Mouse (Mus musculus) kidney, postnatal 0 days (tissue): ENCODE measurements around the gene Cux1. TPM values are rescaled to one million over a fixed set of nuclear protein-coding genes. Genes with fewer than 3 reads are reported as not detected.
A peak's percentile ranks its signal among the peaks of the same experiment; 100 is the strongest.

Experiments used
- ATAC-seq: fragments of 200-750 bp; cut with Nextera tagmentation; replicated peaks from 2 replicates; pipeline ENCODE4 v1.8.0; 2017; ENCODE audit warnings: low read depth, moderate number of reproducible peaks, moderate TSS enrichment, moderate library complexity; ENCODE audit not compliant: low FRiP score
- DNase-seq: peaks from one replicate; pipeline ENCODE4 v3.0.0-alpha.2; 2016; ENCODE audit warnings: low spot score
- H3K27ac ChIP-seq: fragments of 300-500 bp; sonication (generic); 2 replicates; pipeline ENCODE4 v1.5.1; 2014; ENCODE audit warnings: mild to moderate bottlenecking
- H3K27me3 ChIP-seq: fragments of 300-500 bp; sonication (generic); 2 replicates; pipeline ENCODE4 v1.6.1; 2014; ENCODE audit warnings: low read length, mixed read lengths; ENCODE audit not compliant: insufficient read depth
- H3K36me3 ChIP-seq: fragments of 300-500 bp; sonication (generic); 2 replicates; pipeline ENCODE4 v1.6.1; 2014; ENCODE audit warnings: low read length, mixed read lengths; ENCODE audit not compliant: insufficient read depth
- H3K4me1 ChIP-seq: fragments of 300-500 bp; sonication (generic); replicated peaks from 2 replicates; pipeline ENCODE4 v1.6.1; 2014; ENCODE audit warnings: antibody characterized with exemption, low read length, mixed read lengths; ENCODE audit not compliant: insufficient read depth
- H3K4me2 ChIP-seq: fragments of 300-500 bp; sonication (generic); 2 replicates; pipeline ENCODE4 v1.6.1; 2014; ENCODE audit warnings: mild to moderate bottlenecking, low read length, moderate library complexity, mixed read lengths
- H3K4me3 ChIP-seq: fragments of 300-500 bp; sonication (generic); replicated peaks from 2 replicates; pipeline ENCODE4 v1.5.1; 2014; ENCODE audit warnings: low read depth, low read length
- H3K9ac ChIP-seq: fragments of 300-500 bp; sonication (generic); 2 replicates; pipeline ENCODE4 v1.6.1; 2014; ENCODE audit warnings: low read depth, low read length
- H3K9me3 ChIP-seq: fragments of 300-500 bp; sonication (generic); replicated peaks from 2 replicates; pipeline ENCODE4 v1.6.1; 2016; ENCODE audit warnings: low read length, inconsistent platforms, mixed read lengths
- CTCF ChIP-seq: IDR thresholded peaks from 2 replicates; pipeline ENCODE4 v1.5.1; 2016; ENCODE audit warnings: antibody characterized with exemption, low read depth, mild to moderate bottlenecking, moderate library complexity
- WGBS: fragments of 180-500 bp; shearing (Covaris S2); extraction: QIAGEN DNeasy Blood & Tissue Kit; methylation state at CpG from one replicate; pipeline ENCODE4 v1.1.7; 2014; 5-methylcytosine and 5-hydroxymethylcytosine counted together
- polyA plus RNA-seq: library from polyadenylated mRNA; unstranded; fragments of >200 nt; fragmentation: Nextera tagmentation; extraction: Ambion mirVana; gene quantifications from 2 replicates; pipeline ENCODE4 v1.2.1, GENCODE M21; 2015

The Cux1 gene
- polyA plus RNA-seq, 1 experiment from 2014 or later, result 73.4 TPM

DNA sequence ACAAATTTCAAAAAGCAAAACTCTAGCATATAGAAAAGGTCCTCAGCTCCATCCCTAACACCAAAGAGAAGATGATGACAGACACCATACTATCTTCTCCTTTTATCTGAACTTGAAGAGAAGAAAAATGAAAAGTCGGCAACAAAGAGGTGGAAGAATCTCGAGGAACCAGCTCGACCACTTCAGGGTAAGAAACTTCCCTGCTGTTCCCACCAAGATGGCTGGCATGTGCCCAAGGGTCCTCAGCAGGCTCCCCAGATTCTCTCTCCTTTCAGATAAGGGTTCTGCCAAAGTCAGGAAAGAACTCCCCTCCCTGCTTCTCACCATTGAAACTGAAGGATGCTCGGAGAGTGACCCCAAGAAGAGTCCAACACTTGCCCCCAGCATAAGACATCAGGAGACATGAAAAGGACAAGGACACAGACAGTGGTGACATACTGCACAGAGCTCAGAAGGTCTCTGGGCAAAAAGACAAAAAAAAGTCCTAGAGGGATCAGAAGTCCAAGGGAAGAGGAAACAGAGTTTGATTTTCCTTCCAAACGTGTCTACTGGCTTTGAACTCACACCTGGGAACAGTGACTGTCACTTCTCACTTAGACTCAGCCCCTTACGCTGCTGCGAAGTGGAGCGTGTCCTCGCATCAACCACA lies 41.3 kb downstream of the Cux1 start:
- H3K9ac ChIP-seq, result no peak overlapping the region
- no peak overlapping the region for H3K4me2 ChIP-seq
- H3K9me3 ChIP-seq, result no peaks in the 10 kb centered on the region
- peaks cover 14% of the 10 kb centered on the region for H3K4me1 ChIP-seq
- no peak for DNase-seq
- no peaks in the 10 kb centered on the region for H3K27me3 ChIP-seq
- no peak overlapping the region for H3K4me3 ChIP-seq
- ATAC-seq, result no peak
- whole genome bisulfite sequencing, result 78% methylated on average over 9 of the region's 9 CpGs
- no peak overlapping the region for H3K27ac ChIP-seq
- no peak for TF ChIP-seq CTCF
- H3K36me3 ChIP-seq, result no peaks in the 10 kb centered on the region

DNA sequence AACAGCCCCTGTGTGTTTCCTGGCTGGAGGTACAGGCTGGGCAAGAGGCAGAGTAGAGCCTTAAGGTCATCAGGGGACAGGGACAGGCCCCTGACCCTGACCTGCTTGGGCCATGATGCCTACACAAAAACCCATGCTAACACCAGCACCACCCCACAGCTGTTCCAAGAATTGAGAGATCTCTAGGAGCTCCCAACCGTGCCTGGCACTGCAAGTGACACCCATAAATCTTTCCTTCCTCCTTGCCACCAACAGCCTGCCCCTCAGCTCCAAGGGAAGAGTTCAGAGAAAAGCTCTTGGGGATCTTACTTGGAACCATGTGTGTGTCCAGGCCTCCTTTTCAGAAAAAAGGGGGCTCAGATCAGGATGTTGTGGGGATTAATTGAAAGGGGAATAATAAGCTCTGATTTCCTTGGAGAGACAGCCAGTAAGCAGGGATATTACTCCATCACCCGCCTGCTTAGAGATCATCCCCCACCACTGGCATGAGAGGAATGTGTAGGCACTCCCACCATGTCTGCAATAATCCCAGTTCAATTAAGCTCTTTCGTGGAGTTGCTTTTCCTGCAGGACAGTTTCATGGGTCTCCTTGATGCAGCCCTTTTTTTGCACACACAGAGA lies 44.3 kb downstream of the Cux1 start:
- H3K36me3 ChIP-seq, result no peaks in the 10 kb centered on the region
- H3K27ac ChIP-seq, result peak overlapping the region; percentile 55; the same call in 1 of the 2 replicates
- no peaks in the 10 kb centered on the region for H3K27me3 ChIP-seq
- no peak for TF ChIP-seq CTCF
- DNase-seq (peak; percentile 77), ATAC-seq (no peak; the same call in 1 of the 2 replicates)
- H3K4me1 ChIP-seq, result peaks cover 12% of the 10 kb centered on the region
- WGBS, result 13% methylated on average over 3 of the region's 3 CpGs
- H3K4me2 ChIP-seq, result no peak overlapping the region
- H3K9ac ChIP-seq, result no peak overlapping the region
- H3K9me3 ChIP-seq, result no peaks in the 10 kb centered on the region
- no peak overlapping the region for H3K4me3 ChIP-seq

DNA sequence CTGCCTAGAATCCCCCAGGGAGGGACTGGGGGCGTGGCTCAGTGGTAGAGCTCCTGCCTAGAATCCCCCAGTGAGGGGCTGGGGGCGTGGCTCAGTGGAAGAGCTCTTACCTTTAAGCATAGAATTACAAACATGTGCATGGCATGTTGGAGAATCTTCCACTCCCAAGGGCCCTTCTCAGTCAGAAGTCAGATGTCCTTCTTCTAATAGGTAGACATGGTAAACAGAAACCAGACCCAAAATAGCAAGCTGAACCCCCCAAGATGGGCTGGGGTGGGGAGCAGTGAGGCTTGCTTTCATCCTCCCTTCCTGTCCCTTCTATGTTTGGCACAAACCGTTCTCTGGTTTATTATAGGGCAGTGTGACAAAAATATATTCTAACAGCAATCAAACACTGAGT lies 45.6 kb downstream of the Cux1 start:
- Histone ChIP-seq H3K9ac (no peak overlapping the region), H3K4me1 (peaks cover 14% of the 10 kb centered on the region), H3K27me3 (no peaks in the 10 kb centered on the region), H3K27ac (0 out of 2 replicates have a peak overlapping the region, but pooled peaks have one; percentile 25), H3K4me3 (no peak overlapping the region), H3K4me2 (no peak overlapping the region), H3K9me3 (no peaks in the 10 kb centered on the region), H3K36me3 (no peaks in the 10 kb centered on the region)
- ATAC-seq (no peak), DNase-seq (no peak)
- 86% methylated on average over 3 of the region's 3 CpGs for WGBS
- no peak for TF ChIP-seq CTCF

DNA sequence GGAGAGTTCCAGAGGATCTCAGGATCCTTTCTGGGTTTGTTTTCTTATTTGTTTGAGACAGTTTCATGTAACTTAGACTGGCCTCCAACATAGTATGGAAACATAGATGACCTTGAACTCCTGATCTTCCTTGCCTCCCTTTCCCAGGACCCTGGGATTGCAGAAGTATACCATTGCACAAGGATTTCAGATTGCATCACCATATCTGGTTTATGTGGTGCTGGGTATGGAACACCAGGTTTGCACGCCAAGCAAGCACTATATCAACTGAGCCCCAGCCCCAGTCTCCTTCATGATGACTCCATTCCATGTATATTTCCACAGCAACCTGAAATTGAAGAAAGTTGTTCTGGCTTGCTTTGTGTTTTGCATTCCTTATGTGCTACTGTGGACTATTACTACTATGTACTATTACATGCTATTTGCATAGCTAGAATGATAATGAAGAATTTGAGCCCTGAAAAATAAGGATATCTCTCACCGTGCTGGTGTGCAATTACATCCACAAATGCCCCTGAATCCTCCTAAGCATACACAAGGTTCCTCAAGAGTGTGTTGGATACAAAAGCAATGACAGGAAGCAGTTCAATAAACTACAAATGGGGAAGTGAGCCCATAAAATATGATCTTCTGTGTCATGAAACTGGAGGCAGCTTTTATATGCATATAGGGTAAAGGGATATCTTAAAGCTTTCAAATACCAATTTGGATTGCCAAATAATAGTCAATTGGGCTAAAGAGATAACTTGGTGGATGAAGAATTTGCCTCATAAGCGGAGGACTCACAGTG lies 48.4 kb downstream of the Cux1 start:
- DNase-seq, result no peak
- no peak for ATAC-seq
- Histone ChIP-seq H3K27me3 (no peaks in the 10 kb centered on the region), H3K27ac (no peak overlapping the region), H3K4me3 (no peak overlapping the region), H3K4me1 (peaks cover 26% of the 10 kb centered on the region), H3K4me2 (no peak overlapping the region), H3K9me3 (no peaks in the 10 kb centered on the region), H3K9ac (no peak overlapping the region), H3K36me3 (no peaks in the 10 kb centered on the region)
- TF ChIP-seq CTCF, result no peak
- 86% methylated on average over 3 of the region's 3 CpGs for WGBS

DNA sequence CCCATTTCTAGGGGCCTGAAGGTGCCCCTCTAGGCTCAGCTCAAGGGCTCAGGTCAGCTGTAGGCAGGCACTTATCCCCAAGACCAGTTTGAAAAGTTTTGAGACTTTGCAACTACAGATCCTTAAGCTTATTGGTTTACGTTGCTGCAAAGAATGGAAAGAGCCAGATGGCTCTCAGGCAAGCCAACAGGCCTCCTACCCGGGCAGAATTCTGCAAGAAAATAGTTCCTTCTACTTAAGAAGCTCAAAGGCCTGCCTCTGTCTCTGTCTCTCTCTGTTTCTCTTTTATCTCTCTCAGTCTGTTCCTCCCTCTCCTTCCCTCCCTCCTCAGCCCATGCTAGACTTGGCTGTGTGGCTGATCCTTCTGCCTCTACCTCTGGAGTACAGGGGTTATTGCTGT lies 49.8 kb downstream of the Cux1 start:
- H3K27me3 ChIP-seq, result no peaks in the 10 kb centered on the region
- H3K4me3 ChIP-seq, result no peak overlapping the region
- DNase-seq (no peak), ATAC-seq (no peak)
- no peak overlapping the region for H3K9ac ChIP-seq
- 77% methylated on average over 2 of the region's 2 CpGs for WGBS
- H3K27ac ChIP-seq, result no peak overlapping the region
- H3K9me3 ChIP-seq, result no peaks in the 10 kb centered on the region
- no peak overlapping the region for H3K4me2 ChIP-seq
- no peaks in the 10 kb centered on the region for H3K36me3 ChIP-seq
- no peak for TF ChIP-seq CTCF
- peaks cover 19% of the 10 kb centered on the region; the same call in 1 of the 2 replicates for H3K4me1 ChIP-seq

DNA sequence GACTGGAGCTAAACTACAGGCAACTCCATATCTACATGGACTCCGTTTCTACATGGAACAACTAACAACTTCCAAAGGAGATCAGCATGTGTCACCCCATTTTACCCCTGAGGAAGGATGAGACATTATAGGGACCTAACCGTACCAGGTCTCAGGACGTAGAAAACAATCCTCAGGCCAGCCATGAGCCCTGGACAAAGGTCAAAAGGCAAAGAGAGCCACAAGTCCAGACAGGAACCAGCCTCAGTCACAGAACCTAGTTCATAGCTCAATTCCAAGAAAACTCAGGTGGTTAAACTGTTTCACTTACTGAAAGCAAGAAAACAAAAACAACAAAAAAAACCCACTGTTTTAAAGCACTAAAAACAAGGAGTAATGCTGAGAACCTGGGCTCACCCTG lies 50.7 kb downstream of the Cux1 start:
- Histone ChIP-seq H3K27me3 (no peaks in the 10 kb centered on the region), H3K9ac (no peak overlapping the region), H3K4me1 (peaks cover 21% of the 10 kb centered on the region; the same call in 1 of the 2 replicates), H3K4me2 (no peak overlapping the region), H3K36me3 (no peaks in the 10 kb centered on the region), H3K9me3 (no peaks in the 10 kb centered on the region), H3K4me3 (no peak overlapping the region), H3K27ac (peak overlapping the region; percentile 8; the same call in 1 of the 2 replicates)
- no peak for ATAC-seq
- TF ChIP-seq CTCF, result no peak
- 69% methylated on average over 3 of the region's 3 CpGs for WGBS
- DNase-seq, result no peak
